Mouse (Mus musculus) forebrain, postnatal 0 days (tissue): ENCODE measurements at regions not wholly inside any gene's neighbourhood (a gene's known extent, or its start where the extent isn't known, plus 50 kb on each side); places are given as distances from the start of the nearest gene placed in this dataset.

ENCODE experiments used
- ATAC-seq: fragments of 200-750 bp; cut with Nextera tagmentation; 2 replicates; pipeline ENCODE4 v1.8.0; 2017; ENCODE audit warnings: mild to moderate bottlenecking, moderate library complexity
- DNase-seq: peaks from one replicate; pipeline ENCODE4 v3.0.0-alpha.2; 2015
- H3K27ac ChIP-seq: fragments of 300-500 bp; sonication (generic); 2 replicates; pipeline ENCODE4 v1.5.1; 2014; ENCODE audit warnings: low read depth, mild to moderate bottlenecking, antibody characterized with exemption, low read length, moderate library complexity, mixed read lengths
- H3K27me3 ChIP-seq: fragments of 300-500 bp; sonication (generic); 2 replicates; pipeline ENCODE4 v1.6.1; 2014; ENCODE audit warnings: mild to moderate bottlenecking, low read length, mixed read lengths; ENCODE audit not compliant: insufficient read depth
- H3K36me3 ChIP-seq: fragments of 300-500 bp; sonication (generic); 2 replicates; pipeline ENCODE4 v1.6.1; 2014; ENCODE audit warnings: mild to moderate bottlenecking, moderate library complexity; ENCODE audit not compliant: insufficient read depth
- H3K4me1 ChIP-seq: fragments of 300-500 bp; sonication (generic); 2 replicates; pipeline ENCODE4 v1.6.1; 2014; ENCODE audit warnings: antibody characterized with exemption; ENCODE audit not compliant: insufficient read depth
- H3K4me2 ChIP-seq: fragments of 300-500 bp; sonication (generic); 2 replicates; pipeline ENCODE4 v1.6.1; 2014; ENCODE audit warnings: low read depth, mild to moderate bottlenecking, moderate library complexity
- H3K4me3 ChIP-seq: fragments of 300-500 bp; sonication (generic); 2 replicates; pipeline ENCODE4 v1.5.1; 2014; ENCODE audit warnings: low read depth, low read length, mixed read lengths
- H3K9ac ChIP-seq: fragments of 300-500 bp; sonication (generic); 2 replicates; pipeline ENCODE4 v1.6.1; 2014; ENCODE audit warnings: mild to moderate bottlenecking
- H3K9me3 ChIP-seq: fragments of 300-500 bp; sonication (generic); 2 replicates; pipeline ENCODE4 v1.6.1; 2016; ENCODE audit warnings: low read length
- CTCF ChIP-seq: sonication (generic); IDR thresholded peaks from 2 replicates; pipeline ENCODE4 v1.5.1; 2016; ENCODE audit warnings: antibody characterized with exemption, control low read depth, low read depth
- WGBS: fragments of 180-500 bp; shearing (Covaris S2); extraction: QIAGEN DNeasy Blood & Tissue Kit; methylation state at CpG from one replicate; pipeline ENCODE4 v1.1.7; 2014; 5-methylcytosine and 5-hydroxymethylcytosine counted together

DNA sequence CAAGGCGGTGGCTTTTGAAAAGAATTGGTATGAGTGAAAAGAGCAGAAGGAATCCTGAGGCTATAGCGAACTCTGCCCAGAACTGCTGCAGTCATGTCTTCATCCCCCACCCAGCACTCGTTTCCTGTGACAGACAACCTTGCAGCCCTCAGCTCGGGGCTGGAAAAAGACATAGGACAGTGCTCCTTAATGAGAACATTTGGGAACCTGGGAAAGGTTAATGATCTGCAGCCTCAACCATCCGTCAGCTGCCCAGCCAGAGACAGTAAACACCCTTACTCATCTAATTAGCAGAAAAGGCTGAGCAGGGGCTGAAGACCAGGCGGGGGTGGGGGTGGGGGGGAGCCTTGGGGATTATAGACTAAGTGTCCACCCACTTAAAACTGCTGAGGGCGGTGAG lies 76.3 kb upstream of the Arhgap36 start:
- Histone ChIP-seq H3K9ac (no peak overlapping the region), H3K27me3 (no peaks in the 10 kb centered on the region), H3K27ac (no peak overlapping the region), H3K9me3 (no peaks in the 10 kb centered on the region), H3K4me2 (no peak overlapping the region), H3K4me3 (no peak overlapping the region), H3K36me3 (no peaks in the 10 kb centered on the region), H3K4me1 (no peaks in the 10 kb centered on the region)
- DNase-seq: no peak
- 40% methylated on average over 7 of the region's 7 CpGs for WGBS
- ATAC-seq: no peak
- no peak for TF ChIP-seq CTCF

- TF ChIP-seq CTCF: peak; percentile 57
- Histone ChIP-seq H3K9ac (no peak overlapping the region), H3K4me1 (no peaks in the 10 kb centered on the region), H3K36me3 (no peaks in the 10 kb centered on the region), H3K4me2 (no peak overlapping the region), H3K9me3 (no peaks in the 10 kb centered on the region), H3K27me3 (no peaks in the 10 kb centered on the region), H3K27ac (no peak overlapping the region), H3K4me3 (no peak overlapping the region)
- 28% methylated on average over 8 of the region's 8 CpGs for WGBS
- peak; percentile 57 for DNase-seq
- ATAC-seq: no peak
Observed at GRCm38 (mm10) chrX:49377067-49377466, 86.7 kb upstream of the Arhgap36 start.

DNA sequence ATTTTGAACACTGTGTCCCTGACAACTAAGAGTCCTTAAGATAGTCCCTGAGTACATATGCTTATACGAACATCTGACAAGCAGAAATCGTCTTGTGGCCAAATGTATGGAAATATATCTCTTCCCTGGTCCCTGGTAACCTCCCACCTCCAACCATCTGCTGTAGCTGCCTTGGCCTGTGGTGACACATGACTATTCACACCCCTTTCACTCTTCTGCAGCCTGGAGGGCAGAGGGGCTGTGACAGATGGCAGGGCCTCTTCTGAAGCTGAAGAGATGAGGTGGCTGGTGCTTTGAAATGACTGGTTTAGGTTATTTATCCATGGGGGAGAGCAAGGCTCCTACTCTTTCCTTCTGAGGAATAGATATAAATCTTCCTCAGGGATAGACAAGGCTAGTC lies 82.3 kb upstream of the Enox2 start:
- H3K27me3 ChIP-seq: no peaks in the 10 kb centered on the region
- no peaks in the 10 kb centered on the region for H3K9me3 ChIP-seq
- 70% methylated on average over 2 of the region's 2 CpGs for WGBS
- no peaks in the 10 kb centered on the region for H3K4me1 ChIP-seq
- H3K36me3 ChIP-seq: no peaks in the 10 kb centered on the region
- no peak overlapping the region for H3K27ac ChIP-seq
- no peak for ATAC-seq
- H3K9ac ChIP-seq: no peak overlapping the region
- no peak overlapping the region for H3K4me3 ChIP-seq
- DNase-seq: no peak
- no peak for TF ChIP-seq CTCF
- H3K4me2 ChIP-seq: no peak overlapping the region

- WGBS: 48% methylated on average over 9 of the region's 9 CpGs
- Histone ChIP-seq H3K27ac (no peak overlapping the region), H3K9ac (no peak overlapping the region), H3K27me3 (no peaks in the 10 kb centered on the region), H3K4me1 (no peaks in the 10 kb centered on the region), H3K36me3 (no peaks in the 10 kb centered on the region), H3K4me2 (no peak overlapping the region), H3K4me3 (no peak overlapping the region), H3K9me3 (no peaks in the 10 kb centered on the region)
- no peak for DNase-seq
- no peak for TF ChIP-seq CTCF
- ATAC-seq: no peak
Observed at GRCm38 (mm10) chrX:49369404-49369803, 81.3 kb upstream of the Enox2 start.

DNA sequence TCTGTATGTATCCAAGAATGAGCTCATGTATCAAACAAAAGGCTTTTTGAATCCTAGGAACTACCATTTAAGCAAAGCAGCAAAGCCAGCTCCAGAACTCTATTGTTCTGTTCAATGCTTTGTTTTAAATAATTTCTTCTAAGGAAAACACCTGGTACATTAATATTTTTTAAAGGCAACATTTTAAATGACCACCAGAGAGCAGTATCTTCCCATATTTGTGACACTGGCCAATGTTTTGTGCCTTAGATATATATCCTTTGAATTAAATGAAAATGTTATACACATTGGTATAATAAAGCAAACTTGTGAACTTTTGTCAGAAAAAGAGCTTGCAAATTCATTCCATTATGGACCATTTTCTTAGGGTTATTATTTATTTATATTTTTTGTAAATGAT lies 58.4 kb upstream of the Enox2 start:
- DNase-seq: peak; percentile 15

More for the DNA sequence above, 58.4 kb upstream of the Enox2 start:
- no peaks in the 10 kb centered on the region for H3K9me3 ChIP-seq
- no peak overlapping the region for H3K4me3 ChIP-seq
- H3K4me1 ChIP-seq: no peaks in the 10 kb centered on the region
- H3K27ac ChIP-seq: no peak overlapping the region
- H3K4me2 ChIP-seq: no peak overlapping the region
- H3K9ac ChIP-seq: no peak overlapping the region
- H3K27me3 ChIP-seq: no peaks in the 10 kb centered on the region
- no peaks in the 10 kb centered on the region for H3K36me3 ChIP-seq
- TF ChIP-seq CTCF: peak; percentile 47; the same call in 1 of the 2 replicates
- ATAC-seq: no peak
